Mouse (Mus musculus): ENCODE results near the gene Vtn. TPM values are rescaled to one million over a fixed set of nuclear protein-coding genes. Genes with fewer than 3 reads are reported as not detected.

Gene Vtn
- total RNA-seq (2021) = 10 to 100 TPM; 52.7 to 53.9 TPM
- long read RNA-seq, transcript Vtn-201 (8 exons, 1,744 nt) = major isoform, 16 of 17 reads
- long read RNA-seq, partial matches to known transcripts = 1 of 17 reads
- long read RNA-seq, other reads (novel, unspliced or antisense) = 0 of 17 reads

DNA sequence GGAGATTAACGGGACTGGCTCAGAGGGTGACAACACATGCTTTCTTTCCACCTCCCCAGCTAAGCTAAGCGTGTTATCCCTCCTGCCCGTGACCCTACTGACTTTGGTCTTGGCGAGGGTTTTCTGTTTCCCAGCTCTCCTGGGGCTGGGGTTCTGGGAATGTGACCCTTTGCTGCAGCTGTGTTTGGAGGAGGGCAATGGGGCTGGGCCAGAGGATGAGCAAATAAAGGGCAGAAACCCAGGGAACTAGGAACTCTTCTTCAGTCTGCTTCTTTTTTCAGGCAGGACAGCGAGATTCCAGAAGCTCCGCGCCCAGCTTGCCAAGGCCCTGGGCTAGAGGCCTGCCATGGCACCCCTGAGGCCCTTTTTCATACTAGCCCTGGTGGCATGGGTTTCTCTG lies at the start of gene Vtn:
TSS of gene Vtn (plus strand) at position 88 of the 400 bp plus-strand sequence.
- no peak for DNase-seq (ENCODE audit: low spot score in 2 of 2)

DNA sequence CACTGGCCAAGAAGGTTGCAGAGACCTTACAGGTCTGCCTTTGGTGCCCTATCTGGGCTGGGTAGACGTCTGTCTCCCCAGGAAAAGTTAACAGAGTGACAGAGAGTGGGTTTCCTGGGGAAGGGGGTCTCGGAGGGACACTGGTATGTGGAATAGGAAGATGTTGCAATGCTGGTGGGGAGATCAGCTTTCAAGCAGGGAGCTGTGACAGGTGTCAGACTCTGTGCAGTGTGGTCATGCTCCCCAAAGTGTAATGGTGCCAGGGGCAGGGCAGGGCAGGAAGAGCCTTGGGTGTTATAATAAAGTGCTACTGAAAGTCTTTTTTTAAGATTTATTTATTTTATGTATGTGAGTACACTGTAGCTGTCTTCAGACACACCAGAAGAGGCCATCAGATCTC lies 48.6 kb upstream of the Vtn start:
- no peak for DNase-seq (ENCODE audit: low spot score in 2 of 2)

DNA sequence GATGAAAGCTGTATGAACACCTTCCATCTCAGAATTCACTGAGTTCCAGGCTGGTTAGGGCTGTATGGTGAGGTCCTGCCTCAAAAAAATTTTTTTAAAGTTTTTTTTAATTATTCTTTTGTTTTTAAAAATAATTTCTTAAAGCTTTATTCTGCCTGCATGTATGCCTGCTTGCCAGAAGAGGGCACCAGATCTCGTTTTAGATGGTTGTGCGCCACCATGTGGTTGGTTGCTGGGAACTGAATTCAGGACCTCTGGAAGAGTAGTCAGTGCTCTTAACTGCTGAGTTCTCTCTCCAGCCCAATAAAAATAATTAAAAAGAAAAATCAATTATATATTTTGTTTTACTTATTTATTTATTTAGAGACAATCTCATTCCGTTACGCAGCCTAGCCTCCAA lies 45.2 kb upstream of the Vtn start:
- peak in 1 of 2 experiments; percentile 72 for DNase-seq (ENCODE audit: low spot score in 2 of 2)

- no peak for DNase-seq (ENCODE audit: low spot score in 2 of 2)
Observed at GRCm38 (mm10) chr11:78454276-78454675, 44.6 kb upstream of the Vtn start.

DNA sequence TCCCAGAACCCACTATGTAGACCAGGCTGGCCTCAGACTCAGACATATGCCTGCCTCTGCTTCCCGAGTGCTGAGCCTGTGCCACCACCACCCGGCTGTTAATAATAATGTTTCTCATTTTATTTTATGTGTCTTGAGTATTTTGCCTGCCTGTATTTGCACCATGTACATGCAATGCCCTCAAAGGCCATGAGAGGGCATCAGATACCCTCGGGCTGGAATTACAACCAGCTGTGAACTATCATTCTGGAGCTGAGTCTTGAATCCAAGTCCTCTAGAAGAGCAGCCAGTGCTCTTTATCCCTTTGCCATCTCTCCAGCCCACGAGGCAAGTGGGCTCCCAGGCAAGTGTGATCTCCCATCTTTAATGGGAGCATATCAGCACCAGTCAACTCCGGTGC lies 43.6 kb upstream of the Vtn start:
- peak in 1 of 2 experiments; percentile 40 for DNase-seq (ENCODE audit: low spot score in 2 of 2)

GRCm38 (mm10) chr11:78458740-78459139 lies 40.2 kb upstream of the Vtn start:
- no peak for DNase-seq (ENCODE audit: low spot score in 2 of 2)

DNA sequence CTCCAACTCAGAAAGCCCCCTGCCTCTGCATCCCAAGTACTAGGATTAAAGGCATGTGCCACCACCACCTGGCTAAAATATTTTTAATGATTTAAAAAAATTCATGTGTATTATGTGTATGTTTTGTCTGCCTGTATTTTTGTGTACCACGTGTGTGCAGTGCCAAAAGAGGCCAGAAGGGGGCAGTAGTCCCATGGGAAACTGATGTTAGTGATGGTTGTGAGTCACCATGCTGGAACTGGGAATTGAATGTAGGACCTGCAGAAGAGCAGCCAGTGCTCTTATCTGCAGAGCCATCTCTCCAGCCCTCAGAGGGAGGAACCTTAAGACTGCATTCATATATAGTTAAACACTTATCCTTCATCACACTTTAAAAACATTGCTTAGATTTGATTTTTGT lies 37.0 kb upstream of the Vtn start:
- no peak for DNase-seq (ENCODE audit: low spot score in 2 of 2)

GRCm38 (mm10) chr11:78462669-78463068 lies 36.2 kb upstream of the Vtn start:
- no peak for DNase-seq (ENCODE audit: low spot score in 2 of 2)

GRCm38 (mm10) chr11:78463286-78464036 lies 35.4 kb upstream of the Vtn start:
- no peak for DNase-seq (ENCODE audit: low spot score in 2 of 2)

DNA sequence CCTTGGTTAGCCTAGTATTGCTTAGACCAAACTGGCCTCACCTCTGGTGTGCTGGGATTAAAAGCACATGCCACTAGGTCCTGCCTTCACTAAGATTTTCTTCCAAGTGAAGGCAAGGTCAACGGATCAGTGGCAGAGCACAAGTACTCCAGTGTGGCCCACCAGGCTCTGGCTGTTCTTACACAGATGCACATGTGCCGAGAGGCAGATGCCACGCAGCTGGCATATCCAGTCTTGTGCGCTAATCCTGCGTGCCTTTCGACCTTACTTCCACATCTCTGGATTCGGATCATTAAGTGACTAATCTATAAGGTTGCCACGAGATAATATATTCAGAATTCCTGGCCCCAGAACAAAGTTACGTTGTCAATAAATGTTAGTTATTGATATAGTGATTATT lies 33.8 kb upstream of the Vtn start:
- no peak for DNase-seq (ENCODE audit: low spot score in 2 of 2)

GRCm38 (mm10) chr11:78465568-78466180 lies 33.2 kb upstream of the Vtn start, which contains the start of gene Slc46a1:
Slc46a1 (plus strand) TSS chr11:78465697.
- DNase-seq (ENCODE audit: low spot score in 2 of 2) = peak; percentile 68 to 77

DNA sequence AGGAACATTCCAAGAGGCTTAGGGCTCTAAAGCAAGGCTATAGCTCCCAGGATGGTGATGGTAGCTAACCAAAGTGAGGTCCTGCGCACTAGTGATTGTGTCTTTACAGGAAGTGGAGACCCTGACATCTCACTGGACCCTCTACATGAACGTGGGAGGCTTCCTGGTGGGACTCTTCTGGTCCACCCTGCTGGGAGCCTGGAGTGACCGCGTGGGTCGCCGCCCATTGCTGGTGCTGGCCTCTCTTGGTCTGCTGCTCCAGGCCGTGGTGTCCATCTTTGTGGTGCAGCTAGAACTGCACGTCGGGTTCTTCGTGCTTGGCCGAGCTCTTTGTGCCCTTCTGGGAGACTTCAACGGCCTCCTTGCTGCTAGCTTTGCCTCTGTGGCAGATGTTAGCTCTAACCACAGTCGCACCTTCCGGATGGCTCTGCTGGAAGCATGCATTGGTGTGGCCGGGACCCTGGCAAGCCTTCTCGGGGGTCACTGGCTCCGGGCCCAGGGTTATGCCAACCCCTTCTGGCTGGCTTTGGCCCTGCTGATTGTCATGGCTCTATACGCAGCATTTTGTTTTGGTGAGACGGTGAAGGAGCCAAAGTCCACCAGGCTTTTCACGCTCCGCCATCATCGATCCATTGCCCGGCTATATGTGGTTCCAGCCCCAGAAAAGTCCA lies 32.5 kb upstream of the Vtn start:
- no peak for DNase-seq (ENCODE audit: low spot score in 2 of 2)

GRCm38 (mm10) chr11:78467515-78467914 lies 31.4 kb upstream of the Vtn start:
- DNase-seq (ENCODE audit: low spot score in 2 of 2) = no peak

GRCm38 (mm10) chr11:78467932-78468331 lies 31.0 kb upstream of the Vtn start:
- DNase-seq (ENCODE audit: low spot score in 2 of 2) = no peak

GRCm38 (mm10) chr11:78471326-78472103 lies 27.4 kb upstream of the Vtn start:
- no peak for DNase-seq (ENCODE audit: low spot score in 2 of 2)

DNA sequence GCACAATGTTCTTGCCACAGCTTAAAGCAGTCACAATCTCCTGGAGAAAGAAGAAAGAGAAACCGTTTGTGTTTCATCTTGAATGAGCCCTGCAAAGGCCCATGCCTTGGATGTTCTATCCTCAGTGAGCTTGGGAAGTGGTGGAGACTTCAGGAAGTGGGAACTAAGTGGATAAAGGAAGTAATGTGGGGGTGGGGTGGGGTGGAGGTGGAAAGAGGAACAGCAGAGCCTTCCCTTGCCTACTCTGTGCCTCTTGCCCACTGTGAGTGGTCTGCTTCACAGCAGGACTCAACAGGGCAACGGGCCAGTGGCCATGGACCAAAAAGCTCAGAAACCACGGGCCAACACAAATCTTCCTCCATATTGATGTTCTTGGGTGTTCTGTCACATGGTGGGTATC lies 23.6 kb upstream of the Vtn start:
- no peak for DNase-seq (ENCODE audit: low spot score in 2 of 2)

DNA sequence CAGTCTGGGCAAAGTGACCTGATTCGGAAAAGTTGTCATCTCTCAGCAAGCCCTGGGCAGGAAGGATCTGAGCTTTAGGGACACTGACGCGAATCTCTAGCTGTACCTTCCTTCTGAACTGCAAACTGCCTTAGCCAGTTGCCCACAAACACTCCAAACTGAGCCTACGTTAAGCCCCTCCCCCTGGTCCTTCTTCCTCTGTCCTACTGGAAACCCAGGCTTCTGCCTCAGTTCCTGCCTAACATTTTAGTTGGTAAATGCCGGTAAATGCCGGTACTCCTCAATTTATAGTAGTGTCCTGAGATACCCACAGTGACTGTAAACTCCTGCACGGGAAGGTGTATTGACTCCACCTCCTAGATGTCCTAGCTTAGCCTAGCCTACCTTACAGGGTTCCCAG lies 15.3 kb upstream of the Vtn start:
- DNase-seq (ENCODE audit: low spot score in 2 of 2) = no peak

DNA sequence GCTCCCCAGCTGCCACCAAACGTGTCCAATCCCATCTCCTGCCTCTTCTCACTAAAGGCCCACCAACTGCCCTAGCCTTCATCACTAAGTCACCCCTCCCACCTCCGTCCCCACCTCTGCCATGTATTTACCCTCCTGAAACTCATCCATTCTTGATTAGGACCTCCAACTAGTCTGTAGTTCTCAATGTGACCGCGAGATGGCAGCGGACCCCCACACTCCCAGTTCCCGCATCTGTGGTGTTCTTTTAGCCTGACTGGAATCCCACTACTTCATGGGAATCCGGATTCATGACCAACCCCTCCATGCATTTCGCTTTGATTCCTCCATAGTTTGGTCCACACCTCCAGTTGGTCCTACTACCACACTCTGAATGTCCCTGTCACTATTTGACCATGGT lies 10.7 kb upstream of the Vtn start:
- DNase-seq (ENCODE audit: low spot score in 2 of 2) = peak; percentile 76 to 90

DNA sequence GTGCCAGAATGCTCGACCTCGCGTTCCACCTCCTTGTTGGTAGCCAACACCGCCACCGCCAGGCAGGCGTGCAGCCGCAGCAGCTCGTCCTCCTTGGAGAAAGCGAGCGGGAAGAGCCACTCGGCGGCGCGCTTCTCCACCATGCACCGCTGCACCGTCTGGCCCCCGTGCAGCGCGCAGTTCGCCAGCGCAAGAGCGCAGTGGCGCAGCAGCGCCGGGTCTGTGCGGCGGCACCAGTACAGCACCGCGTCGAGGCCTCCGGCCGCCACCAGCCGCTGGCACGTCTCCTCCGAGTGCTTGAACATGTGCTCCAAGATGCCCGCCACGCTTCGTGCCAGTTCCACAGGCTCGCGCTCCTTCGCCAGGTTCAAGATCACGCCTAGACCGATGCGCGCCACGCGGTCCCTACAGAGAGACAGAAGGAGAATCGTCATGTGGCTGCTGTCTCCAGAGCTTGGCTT lies 8.1 kb upstream of the Vtn start:
- peak; percentile 50 to 52 for DNase-seq (ENCODE audit: low spot score in 2 of 2)

GRCm38 (mm10) chr11:78495904-78496303 lies 3.0 kb upstream of the Vtn start:
- DNase-seq (ENCODE audit: low spot score in 2 of 2) = no peak

DNA sequence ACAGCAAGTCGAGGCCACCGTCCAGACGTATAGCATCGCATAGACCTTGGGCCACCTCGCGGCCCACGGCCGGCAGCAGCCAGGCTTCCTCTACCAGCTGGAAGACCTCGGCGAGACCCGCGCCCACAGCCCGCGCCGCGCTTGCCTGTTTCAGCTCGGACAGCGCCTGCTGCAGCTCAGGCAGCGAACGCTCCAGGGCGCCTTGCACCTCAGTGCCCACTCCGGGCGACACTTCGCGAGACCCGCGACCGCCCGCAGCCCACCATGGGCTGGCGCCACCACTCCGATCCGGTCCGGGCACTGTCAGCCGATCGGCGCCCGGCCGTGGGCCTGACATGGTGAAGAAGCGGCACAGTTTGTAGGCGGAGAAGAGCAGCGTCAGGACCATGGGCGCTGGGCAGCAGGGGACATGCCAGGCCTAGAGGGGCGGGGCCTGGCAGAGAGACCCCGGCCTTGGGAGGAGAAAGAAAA lies 1.8 kb upstream of the Vtn start:
- peak; percentile 39 to 45 for DNase-seq (ENCODE audit: low spot score in 2 of 2)

All from layer of hippocampus, adult 18-20 months (tissue).